Mouse (Mus musculus) gastrocnemius, adult 18-20 months (tissue): ENCODE results near the gene Prss41. TPM values are rescaled to one million over a fixed set of nuclear protein-coding genes. Genes with fewer than 3 reads are reported as not detected.

Experiments
- DNase-seq: peaks from one replicate; pipeline ENCODE4 v3.0.0; 2021; ENCODE audit warnings: low spot score
- total RNA-seq, 2 experiments: library from RNA; stranded (reverse); gene quantifications; 2 replicates each; pipeline ENCODE4 v1.2.3; 2021

The Prss41 gene
- total RNA-seq, 2 experiments from 2014 or later: not detected

DNA sequence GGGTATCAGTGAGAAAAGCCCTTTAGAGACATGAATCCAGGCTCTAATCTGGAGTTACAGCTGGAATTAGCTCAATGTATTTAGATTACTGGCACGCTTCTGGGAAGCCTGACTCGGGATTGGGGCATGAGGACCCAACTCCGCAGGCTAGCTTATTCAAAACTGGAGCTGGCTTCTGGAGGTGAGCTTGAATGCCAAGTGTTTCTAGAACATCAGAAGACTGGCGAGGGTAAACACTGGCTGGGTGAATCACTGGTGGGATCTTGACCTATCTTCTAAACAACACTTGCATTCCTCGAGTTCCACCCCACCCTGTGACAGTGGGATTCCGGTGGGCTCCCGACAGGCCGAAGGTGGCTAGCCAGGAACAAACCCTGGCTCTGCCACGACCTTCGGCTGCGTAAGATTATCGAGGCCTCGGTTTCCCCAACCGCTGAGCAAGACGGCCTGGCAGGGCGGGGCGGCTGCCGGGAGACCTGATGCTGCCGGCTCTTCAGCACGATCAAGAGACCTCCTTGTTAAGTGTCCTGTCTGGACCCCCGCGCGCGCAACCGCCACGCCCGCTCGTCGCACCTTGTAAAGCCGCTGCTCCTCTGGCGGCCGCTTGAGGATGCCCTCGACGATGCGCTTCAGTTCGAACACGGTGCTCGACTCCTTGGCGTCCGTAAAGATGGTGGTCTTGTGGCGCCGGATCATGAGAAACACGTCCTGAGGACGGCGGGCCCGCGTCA lies 15.5 kb downstream of the Prss41 start:
- DNase-seq: peak; percentile 42

DNA sequence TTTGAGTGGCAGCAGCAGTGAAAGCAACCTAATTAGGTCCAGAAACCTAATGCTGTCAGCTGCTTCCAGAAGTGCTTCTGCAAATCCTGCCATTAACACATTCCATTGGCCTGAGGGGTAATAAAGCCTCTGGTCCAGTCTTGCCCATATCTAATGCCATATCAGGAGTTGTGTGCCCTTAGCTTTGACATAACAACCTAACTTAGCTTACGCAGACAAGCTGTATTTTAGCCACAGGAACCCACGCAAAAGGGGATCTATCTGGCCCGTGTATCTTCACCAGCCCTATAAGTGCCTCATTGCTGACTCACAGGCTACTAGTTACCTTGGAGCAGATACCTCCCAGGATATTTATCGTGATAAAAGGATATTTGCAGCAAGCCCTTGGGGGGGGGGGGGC lies 18.4 kb downstream of the Prss41 start:
- DNase-seq: no peak

DNA sequence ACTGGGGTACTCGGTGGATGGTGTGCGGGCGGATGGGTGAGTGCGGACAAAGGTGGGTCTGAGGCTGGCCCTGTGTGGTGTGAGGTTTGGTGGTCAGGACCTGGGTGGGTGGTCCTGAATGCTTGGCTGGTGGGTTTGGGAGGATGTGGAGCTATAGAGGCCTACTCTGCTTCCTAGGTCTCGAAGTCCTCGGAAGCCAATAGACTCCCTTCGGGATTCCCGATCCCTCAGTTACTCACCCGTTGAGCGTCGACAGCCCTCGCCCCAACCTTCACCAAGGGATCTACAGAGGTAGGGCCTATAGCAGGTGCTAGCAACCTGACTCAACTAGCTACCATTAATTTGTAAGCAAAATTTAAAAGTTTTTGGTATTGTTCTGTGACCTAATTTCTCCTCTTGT lies 20.4 kb downstream of the Prss41 start:
- no peak for DNase-seq

DNA sequence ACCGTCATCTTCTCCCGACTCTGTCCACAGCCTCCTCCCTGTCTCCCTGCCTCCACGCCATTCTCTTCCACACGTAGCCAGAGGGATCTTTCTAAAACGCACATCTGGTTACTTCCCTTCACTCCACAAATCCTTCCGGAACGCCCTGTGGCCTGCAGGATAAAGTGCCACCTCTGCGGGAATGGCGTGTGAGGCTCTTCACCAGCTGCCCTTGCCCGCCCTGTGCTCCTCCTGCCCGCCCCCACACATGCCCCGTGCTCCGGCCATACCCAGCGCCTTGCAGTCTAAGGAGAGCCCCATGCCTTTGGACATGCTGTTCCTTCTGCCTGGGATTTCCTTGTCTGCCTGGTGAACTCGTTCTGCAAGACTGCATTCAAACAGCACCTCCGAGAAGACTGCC lies 21.0 kb downstream of the Prss41 start:
- DNase-seq: no peak

DNA sequence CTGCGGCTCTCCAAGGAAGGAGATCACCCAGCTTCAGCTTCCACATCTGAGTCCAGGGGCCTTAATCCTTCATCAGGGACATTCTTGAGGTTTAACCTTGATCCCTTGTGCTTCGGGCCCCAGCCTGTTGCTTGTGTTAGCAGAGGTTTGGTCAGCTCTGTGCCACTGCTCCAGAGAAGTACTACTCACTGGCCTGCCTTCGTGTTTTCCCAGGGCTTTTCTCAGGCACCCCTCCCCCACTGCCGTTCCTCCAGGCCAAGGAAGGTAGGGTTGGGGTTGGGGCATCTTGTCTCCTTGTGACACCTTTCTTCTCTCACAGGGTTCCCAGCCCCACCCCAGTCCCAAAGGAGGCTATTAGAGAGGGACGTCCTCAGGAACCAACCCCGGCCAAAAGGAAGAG lies 21.9 kb downstream of the Prss41 start:
- DNase-seq: no peak

- no peak for DNase-seq
Measured at GRCm38 (mm10) chr17:23820731-23821130, 23.2 kb downstream of the Prss41 start.

DNA sequence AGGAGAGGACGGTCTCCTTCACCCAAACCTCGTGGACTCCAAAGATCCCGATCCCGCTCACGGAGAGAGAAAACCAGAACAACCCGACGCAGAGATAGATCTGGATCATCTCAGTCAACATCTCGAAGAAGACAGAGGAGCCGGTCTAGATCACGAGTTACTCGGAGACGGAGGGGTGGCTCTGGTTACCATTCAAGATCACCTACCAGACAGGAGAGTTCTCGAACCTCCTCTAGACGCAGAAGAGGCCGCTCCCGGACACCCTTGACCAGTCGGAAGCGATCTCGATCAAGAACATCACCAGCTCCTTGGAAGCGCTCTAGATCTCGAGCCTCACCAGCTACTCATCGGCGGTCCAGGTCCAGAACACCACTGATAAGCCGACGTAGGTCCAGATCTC lies 24.7 kb downstream of the Prss41 start:
- DNase-seq: no peak

DNA sequence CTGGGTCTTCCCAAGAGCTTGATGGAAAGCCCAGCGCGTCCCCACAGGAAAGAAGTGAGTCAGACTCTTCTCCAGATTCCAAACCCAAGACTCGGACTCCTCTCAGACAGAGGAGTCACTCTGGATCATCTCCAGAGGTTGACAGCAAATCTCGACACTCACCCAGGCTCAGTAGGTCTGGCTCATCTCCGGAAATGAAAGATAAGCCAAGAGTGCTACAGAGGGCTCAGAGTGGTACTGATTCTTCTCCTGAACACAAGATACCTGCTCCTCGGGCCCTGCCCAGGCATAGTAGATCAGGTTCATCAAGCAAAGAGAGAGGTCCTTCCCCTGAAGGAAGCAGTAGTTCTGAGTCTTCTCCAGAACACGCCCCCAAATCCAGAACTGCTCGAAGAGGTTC lies 25.4 kb downstream of the Prss41 start:
- DNase-seq: no peak

GRCm38 (mm10) chr17:23815641-23816040 lies 28.3 kb downstream of the Prss41 start:
- no peak for DNase-seq

GRCm38 (mm10) chr17:23807918-23808317 lies 36.1 kb downstream of the Prss41 start:
- no peak for DNase-seq

DNA sequence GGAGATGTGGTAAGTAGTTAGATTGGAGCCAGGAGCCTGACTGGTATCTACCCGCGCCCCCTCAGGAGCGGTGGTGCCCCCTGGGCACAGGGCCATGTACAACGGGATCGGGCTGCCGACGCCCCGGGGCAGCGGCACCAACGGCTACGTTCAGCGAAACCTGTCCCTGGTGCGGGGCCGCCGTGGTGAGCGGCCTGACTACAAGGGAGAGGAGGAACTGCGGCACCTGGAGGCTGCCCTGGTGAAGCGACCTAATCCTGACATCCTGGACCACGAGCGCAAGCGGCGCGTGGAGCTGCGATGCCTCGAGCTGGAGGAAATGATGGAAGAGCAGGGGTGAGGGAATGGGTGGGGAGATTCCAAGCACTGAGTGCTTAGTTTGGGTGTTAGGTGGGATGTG lies 37.1 kb downstream of the Prss41 start:
- no peak for DNase-seq

DNA sequence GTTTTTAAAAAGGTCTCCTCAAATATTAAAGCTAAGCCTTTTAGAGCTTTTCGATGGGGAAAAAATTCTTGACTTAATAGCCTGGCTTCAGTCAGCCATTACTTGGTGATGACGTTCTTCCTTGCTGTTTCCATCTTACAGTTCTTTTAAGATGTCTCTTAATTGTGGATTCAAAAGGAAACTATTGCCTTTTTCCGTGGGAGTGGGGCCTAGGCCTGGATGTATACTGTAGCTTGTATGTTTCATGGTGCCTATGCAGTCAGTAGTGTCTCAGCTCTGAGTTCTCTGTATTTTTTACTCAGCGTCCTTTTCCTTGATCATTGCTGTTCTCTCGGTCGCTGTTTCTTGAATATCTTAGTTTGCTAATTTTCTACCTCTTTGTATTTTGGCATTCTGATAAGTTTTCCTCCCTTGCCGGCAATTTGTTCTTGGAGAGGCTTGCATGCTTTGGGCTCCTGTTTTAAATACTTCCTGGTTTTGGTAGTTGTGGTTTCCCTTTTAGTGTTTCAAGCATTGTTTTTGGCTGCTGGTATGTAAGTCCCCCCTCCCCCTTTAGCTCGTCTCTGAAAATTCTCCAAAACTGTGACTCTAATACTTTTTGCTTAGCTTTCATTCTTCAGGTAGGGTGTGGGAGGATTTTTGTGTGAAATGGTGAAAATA lies 39.4 kb downstream of the Prss41 start:
- no peak for DNase-seq

DNA sequence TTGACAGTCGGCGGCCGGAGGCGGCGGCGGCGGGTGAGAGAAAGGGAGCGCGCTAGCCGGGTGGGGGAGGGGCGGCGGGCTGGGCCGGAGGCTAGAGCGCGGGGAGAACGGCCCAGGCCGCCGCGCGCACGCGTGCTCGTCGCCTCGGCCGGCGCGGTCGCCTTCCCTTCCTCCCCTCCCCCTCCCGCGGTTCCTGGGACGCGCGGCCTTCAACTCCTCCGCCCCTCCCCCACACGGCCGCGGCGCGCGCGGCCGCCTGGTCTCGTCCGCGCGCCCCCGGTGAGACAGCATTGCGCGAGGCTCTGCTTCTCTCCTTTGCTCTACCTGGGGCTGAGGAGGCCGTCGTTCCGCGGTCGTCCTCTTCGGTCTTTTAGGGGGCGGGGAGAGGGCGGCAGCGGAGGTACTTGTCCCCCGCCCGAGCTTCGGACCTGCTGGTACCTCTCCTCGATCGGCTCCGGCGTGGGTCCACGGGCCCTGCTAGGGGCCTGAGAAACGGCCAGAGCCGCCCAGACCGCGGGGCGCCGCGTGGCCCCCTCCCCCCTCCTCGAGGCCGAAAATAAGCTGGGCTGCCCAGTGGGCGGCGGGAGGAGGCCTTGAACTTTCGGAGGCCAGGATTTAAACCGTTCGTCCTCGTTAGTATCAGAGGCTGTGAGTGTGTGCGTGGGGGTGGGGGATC lies 40.5 kb downstream of the Prss41 start:
- no peak for DNase-seq

- peak; percentile 98 for DNase-seq
Measured at GRCm38 (mm10) chr17:23802746-23803365, 41.1 kb downstream of the Prss41 start.

DNA sequence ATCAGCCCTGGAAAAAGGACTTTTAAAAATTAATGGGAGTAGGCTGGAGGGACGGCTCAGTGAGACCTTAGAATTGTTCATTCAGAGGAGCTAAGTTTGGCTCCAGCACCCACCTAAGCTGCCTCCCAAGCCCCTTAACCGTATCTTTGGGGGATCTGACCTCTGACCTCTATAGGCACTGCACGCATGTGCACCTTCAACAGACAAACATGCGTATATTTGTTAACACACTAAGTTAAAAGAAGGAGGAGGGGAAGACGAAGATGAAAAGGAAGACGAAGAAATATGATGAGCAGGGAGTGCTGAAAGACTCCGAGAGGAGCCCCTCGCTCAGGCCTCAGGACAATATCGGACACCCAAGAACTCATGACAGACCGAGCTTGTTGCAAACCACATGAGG lies 42.3 kb downstream of the Prss41 start:
- no peak for DNase-seq

DNA sequence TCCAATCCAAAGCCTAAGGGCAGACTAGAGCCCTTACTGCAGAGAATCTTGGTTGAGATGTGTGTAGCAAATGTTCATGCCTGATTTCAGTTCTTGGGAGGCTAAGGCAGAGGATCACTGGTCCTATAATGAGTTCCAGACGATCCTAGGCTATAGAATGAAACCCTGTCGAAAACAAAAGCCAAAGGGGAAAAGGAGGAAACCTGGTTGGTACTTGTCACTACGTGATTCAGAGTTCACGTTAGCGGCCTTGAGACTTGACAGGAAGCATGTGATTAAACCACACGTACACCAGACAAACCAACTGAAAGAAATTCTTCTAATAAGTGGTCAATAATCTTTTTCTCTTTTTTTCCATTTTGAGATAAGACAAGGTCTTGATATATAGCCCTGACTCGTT lies 46.7 kb downstream of the Prss41 start:
- DNase-seq: no peak

- no peak for DNase-seq
Measured at GRCm38 (mm10) chr17:23795323-23795722, 48.6 kb downstream of the Prss41 start.

GRCm38 (mm10) chr17:23791079-23791357 lies 53.0 kb downstream of the Prss41 start:
- DNase-seq: no peak

- peak; percentile 27 for DNase-seq
Measured at GRCm38 (mm10) chr17:23790269-23791078, 53.5 kb downstream of the Prss41 start, which contains the start of gene Srrm2. Gene Srrm2, plus strand, starts transcription at chr17:23790532.

GRCm38 (mm10) chr17:23789749-23790268 lies 54.2 kb downstream of the Prss41 start:
- DNase-seq: no peak

DNA sequence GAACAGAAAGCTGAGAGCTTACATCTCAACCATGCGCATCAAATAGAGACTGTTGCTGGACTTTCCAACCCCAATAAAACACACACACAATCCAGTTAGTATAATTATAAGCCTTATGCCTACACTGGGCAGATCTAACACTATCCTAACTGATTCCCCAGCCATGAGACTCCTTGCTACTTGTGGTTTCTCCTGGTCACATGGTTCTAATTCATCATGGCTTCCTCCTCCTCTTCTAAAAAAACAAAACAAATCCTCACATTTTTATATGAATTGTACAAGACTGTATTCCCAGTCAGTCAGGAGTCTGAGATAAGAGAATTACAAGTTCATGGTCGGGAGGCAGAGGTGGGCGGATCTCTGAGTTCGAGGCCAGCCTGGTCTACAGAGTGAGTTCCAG lies 55.0 kb downstream of the Prss41 start:
- no peak for DNase-seq
